Mouse (Mus musculus): ENCODE measurements around the gene Pfn3. TPM values are rescaled to one million over a fixed set of nuclear protein-coding genes. Genes with fewer than 3 reads are reported as not detected.

Gene Pfn3
- total RNA-seq, 1 experiment: not detected

DNA sequence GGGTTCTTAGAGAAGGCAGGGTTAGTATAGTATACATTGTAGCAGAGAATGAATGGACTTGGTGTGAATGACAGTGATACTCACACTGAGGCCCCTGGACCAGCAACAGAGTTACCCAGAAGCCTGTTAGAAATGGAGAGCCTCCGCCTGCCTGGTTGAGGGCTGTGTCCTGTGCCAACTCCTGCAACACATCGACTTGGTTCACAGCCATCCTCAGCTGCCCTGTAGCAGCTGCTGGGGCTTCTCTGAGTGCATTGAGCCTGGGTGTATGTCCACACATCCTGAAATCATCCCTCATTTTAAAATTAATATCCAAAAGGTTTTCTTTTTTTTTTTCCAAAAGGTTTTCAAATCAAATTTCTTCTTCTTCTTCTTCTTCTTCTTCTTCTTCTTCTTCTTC is 39.2 kb downstream of the Pfn3 start:
- in situ Hi-C loops (cut with MboI; ENCODE audit: low sequenced_read_pairs in 2 of 2, unreplicated experiment in 2 of 2): no loop called here
- no peaks in the 10 kb centered on the region for H3K9me3 ChIP-seq (ENCODE audit: control insufficient read depth, insufficient read depth, low read depth, low read length)
- H3K4me1 ChIP-seq (ENCODE audit: control insufficient read depth in 2 of 2, insufficient read depth in 2 of 2, low read length in 2 of 2, poor library complexity in 1 of 2): peaks cover 0 to 5% of the 10 kb centered on the region in 2 experiments; a peak in 1 of 4 replicates
- no peak overlapping the region for H3K4me3 ChIP-seq (ENCODE audit: insufficient read depth in 1 of 2, low read depth in 1 of 2, low read length in 2 of 2, poor library complexity in 1 of 2, severe bottlenecking in 1 of 2)
- no peak overlapping the region for H3K9ac ChIP-seq (ENCODE audit: insufficient read depth, low read depth, low read length, poor library complexity, severe bottlenecking)
- no peak for DNase-seq (ENCODE audit: low read depth, low spot score)
- no peaks in the 10 kb centered on the region for H3K36me3 ChIP-seq (ENCODE audit: control insufficient read depth, insufficient read depth, low read length, poor library complexity, severe bottlenecking)
- TF ChIP-seq ZNF384 (IDR thresholded peaks at IDR 0.05; ENCODE audit: low read depth, low read length) (no peak), CHD2 (IDR thresholded peaks at IDR 0.05; ENCODE audit: low read depth, low read length) (no peak), ZC3H11A (IDR thresholded peaks at IDR 0.05; ENCODE audit: borderline replicate concordance, low read depth, low read length) (no peak), MAFK (IDR thresholded peaks at IDR 0.05; ENCODE audit: insufficient read depth, low read depth, low read length) (no peak), HCFC1 (IDR thresholded peaks at IDR 0.05; ENCODE audit: borderline replicate concordance, insufficient read depth, low read length) (no peak)
- no peak overlapping the region for H3K27ac ChIP-seq (ENCODE audit: insufficient read depth, low read depth, low read length, poor library complexity, severe bottlenecking)

- no peak for DNase-seq (ENCODE audit: low read depth, low spot score)
- in situ Hi-C loops (cut with MboI; ENCODE audit: low sequenced_read_pairs in 2 of 2, unreplicated experiment in 2 of 2): no loop called here
- Histone ChIP-seq H3K4me1 (ENCODE audit: control insufficient read depth in 2 of 2, insufficient read depth in 2 of 2, low read length in 2 of 2, poor library complexity in 1 of 2) (peaks cover 0 to 7% of the 10 kb centered on the region in 2 experiments; a peak in 1 of 4 replicates), H3K9ac (ENCODE audit: insufficient read depth, low read depth, low read length, poor library complexity, severe bottlenecking) (no peak overlapping the region), H3K9me3 (ENCODE audit: control insufficient read depth, insufficient read depth, low read depth, low read length) (no peaks in the 10 kb centered on the region), H3K27ac (ENCODE audit: insufficient read depth, low read depth, low read length, poor library complexity, severe bottlenecking) (no peak overlapping the region), H3K4me3 (ENCODE audit: insufficient read depth in 1 of 2, low read depth in 1 of 2, low read length in 2 of 2, poor library complexity in 1 of 2, severe bottlenecking in 1 of 2) (no peak overlapping the region), H3K36me3 (ENCODE audit: control insufficient read depth, insufficient read depth, low read length, poor library complexity, severe bottlenecking) (no peaks in the 10 kb centered on the region)
- TF ChIP-seq MAFK (IDR thresholded peaks at IDR 0.05; ENCODE audit: insufficient read depth, low read depth, low read length) (no peak), ZNF384 (IDR thresholded peaks at IDR 0.05; ENCODE audit: low read depth, low read length) (no peak), HCFC1 (IDR thresholded peaks at IDR 0.05; ENCODE audit: borderline replicate concordance, insufficient read depth, low read length) (no peak), CHD2 (IDR thresholded peaks at IDR 0.05; ENCODE audit: low read depth, low read length) (no peak), ZC3H11A (IDR thresholded peaks at IDR 0.05; ENCODE audit: borderline replicate concordance, low read depth, low read length) (no peak)
Observed at GRCm38 (mm10) chr13:55374206-55374924, 40.7 kb downstream of the Pfn3 start.

DNA sequence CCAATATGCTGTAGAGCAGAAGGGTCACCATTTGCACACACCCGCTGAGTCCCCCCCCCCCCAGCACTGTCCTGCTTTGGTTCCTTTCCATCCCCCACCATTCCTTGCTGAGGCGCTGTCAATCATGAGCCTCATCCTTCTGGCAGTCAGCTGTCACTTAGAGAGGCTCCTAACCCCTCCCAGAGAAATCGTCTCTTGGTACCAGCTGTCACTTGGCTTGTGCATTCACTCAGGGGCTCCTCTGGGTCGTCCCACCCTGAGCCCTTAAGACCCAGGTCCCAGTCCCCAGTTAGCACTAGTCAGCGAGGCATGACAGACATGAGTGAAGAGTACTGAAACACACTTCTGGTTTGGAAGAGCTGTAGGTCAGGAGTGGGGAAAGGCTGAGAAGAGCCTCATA is 43.3 kb downstream of the Pfn3 start:
- TF ChIP-seq MAFK (IDR thresholded peaks at IDR 0.05; ENCODE audit: insufficient read depth, low read depth, low read length) (no peak), ZC3H11A (IDR thresholded peaks at IDR 0.05; ENCODE audit: borderline replicate concordance, low read depth, low read length) (no peak), CHD2 (IDR thresholded peaks at IDR 0.05; ENCODE audit: low read depth, low read length) (no peak), HCFC1 (IDR thresholded peaks at IDR 0.05; ENCODE audit: borderline replicate concordance, insufficient read depth, low read length) (no peak), ZNF384 (IDR thresholded peaks at IDR 0.05; ENCODE audit: low read depth, low read length) (no peak)
- no peak overlapping the region for H3K27ac ChIP-seq (ENCODE audit: insufficient read depth, low read depth, low read length, poor library complexity, severe bottlenecking)
- no peak overlapping the region for H3K9ac ChIP-seq (ENCODE audit: insufficient read depth, low read depth, low read length, poor library complexity, severe bottlenecking)
- in situ Hi-C loops (cut with MboI; ENCODE audit: low sequenced_read_pairs in 2 of 2, unreplicated experiment in 2 of 2): no loop called here
- no peaks in the 10 kb centered on the region for H3K9me3 ChIP-seq (ENCODE audit: control insufficient read depth, insufficient read depth, low read depth, low read length)
- no peak for DNase-seq (ENCODE audit: low read depth, low spot score)
- no peaks in the 10 kb centered on the region for H3K36me3 ChIP-seq (ENCODE audit: control insufficient read depth, insufficient read depth, low read length, poor library complexity, severe bottlenecking)
- H3K4me1 ChIP-seq (ENCODE audit: control insufficient read depth in 2 of 2, insufficient read depth in 2 of 2, low read length in 2 of 2, poor library complexity in 1 of 2): peaks cover 0 to 2% of the 10 kb centered on the region in 2 experiments; a peak in 1 of 4 replicates
- no peak overlapping the region for H3K4me3 ChIP-seq (ENCODE audit: insufficient read depth in 1 of 2, low read depth in 1 of 2, low read length in 2 of 2, poor library complexity in 1 of 2, severe bottlenecking in 1 of 2)

GRCm38 (mm10) chr13:55371007-55371681 is 43.9 kb downstream of the Pfn3 start:
- no peak overlapping the region for H3K9ac ChIP-seq (ENCODE audit: insufficient read depth, low read depth, low read length, poor library complexity, severe bottlenecking)
- in situ Hi-C loops (cut with MboI; ENCODE audit: low sequenced_read_pairs in 2 of 2, unreplicated experiment in 2 of 2): no loop called here
- H3K36me3 ChIP-seq (ENCODE audit: control insufficient read depth, insufficient read depth, low read length, poor library complexity, severe bottlenecking): no peaks in the 10 kb centered on the region
- DNase-seq (ENCODE audit: low read depth, low spot score): no peak
- no peak overlapping the region for H3K27ac ChIP-seq (ENCODE audit: insufficient read depth, low read depth, low read length, poor library complexity, severe bottlenecking)
- no peaks in the 10 kb centered on the region for H3K9me3 ChIP-seq (ENCODE audit: control insufficient read depth, insufficient read depth, low read depth, low read length)
- peaks cover 0 to 2% of the 10 kb centered on the region in 2 experiments; a peak in 1 of 4 replicates for H3K4me1 ChIP-seq (ENCODE audit: control insufficient read depth in 2 of 2, insufficient read depth in 2 of 2, low read length in 2 of 2, poor library complexity in 1 of 2)
- H3K4me3 ChIP-seq (ENCODE audit: insufficient read depth in 1 of 2, low read depth in 1 of 2, low read length in 2 of 2, poor library complexity in 1 of 2, severe bottlenecking in 1 of 2): no peak overlapping the region
- TF ChIP-seq HCFC1 (IDR thresholded peaks at IDR 0.05; ENCODE audit: borderline replicate concordance, insufficient read depth, low read length) (no peak), MAFK (IDR thresholded peaks at IDR 0.05; ENCODE audit: insufficient read depth, low read depth, low read length) (no peak), ZNF384 (IDR thresholded peaks at IDR 0.05; ENCODE audit: low read depth, low read length) (no peak), CHD2 (IDR thresholded peaks at IDR 0.05; ENCODE audit: low read depth, low read length) (no peak), ZC3H11A (IDR thresholded peaks at IDR 0.05; ENCODE audit: borderline replicate concordance, low read depth, low read length) (no peak)

Measured in ES-E14 (cell line).